Mouse (Mus musculus) c-Kit-positive CD71-positive TER-119-negative erythroid progenitor cells, embryonic 14.5 days (primary cell): Measurements from ENCODE around the gene 2700049A03Rik.
"Not testable (repeated sequence)": the region's sequence is repeated elsewhere in the genome, so short reads cannot be mapped to it uniquely, and the experiment has no call there.

Source experiments
- DNase-seq: peaks from one replicate; pipeline ENCODE4 v3.0.0-alpha.2; 2013; ENCODE audit warnings: low read depth

2700049A03Rik gene

DNA sequence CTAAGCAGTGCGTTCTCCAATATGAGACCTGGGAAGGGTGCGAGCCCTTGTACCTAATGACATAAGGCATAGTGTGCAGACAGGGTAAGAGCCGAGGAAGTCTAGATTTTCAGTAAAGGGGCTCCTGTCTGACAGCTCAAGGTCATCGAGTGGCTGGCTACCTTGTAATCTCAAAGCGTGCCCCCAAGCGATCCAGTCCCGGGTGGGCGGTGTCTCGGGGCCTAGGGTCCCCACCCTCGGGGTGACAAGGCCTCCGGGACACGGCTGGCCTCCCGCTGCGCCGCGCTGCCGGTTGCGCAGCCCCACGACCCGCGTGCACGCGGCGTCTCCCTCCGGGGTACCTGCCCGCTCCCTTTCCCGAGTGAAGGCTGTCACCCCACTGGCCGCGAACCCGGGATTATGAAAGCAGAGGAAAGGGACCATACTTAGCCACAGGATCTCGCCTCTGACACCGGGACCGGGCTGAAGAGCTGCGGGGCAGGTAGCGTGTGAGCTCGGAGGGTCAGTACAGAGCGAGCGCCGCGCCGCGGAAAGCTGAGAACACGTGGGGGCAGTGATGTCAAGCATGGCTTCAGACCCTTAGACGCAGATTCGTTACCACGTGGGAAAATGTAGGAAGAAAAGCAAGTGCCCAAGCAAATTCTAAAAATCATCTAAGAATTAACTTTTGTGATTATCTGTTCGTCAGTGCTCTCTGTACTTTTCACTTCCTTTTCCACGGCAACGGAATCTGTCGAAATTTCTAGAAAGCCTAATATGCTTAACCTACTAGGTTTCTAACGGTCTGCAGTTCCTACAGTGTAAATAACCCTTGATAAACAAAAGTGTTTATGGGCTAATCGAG, at the start of gene 2700049A03Rik, which contains the start of gene Timm9:
2700049A03Rik (plus strand) TSS at position 719 of the 844 bp plus-strand sequence.
Timm9 (minus strand) TSS at position 555 of the 844 bp plus-strand sequence.
- peak; percentile 72 for DNase-seq

DNA sequence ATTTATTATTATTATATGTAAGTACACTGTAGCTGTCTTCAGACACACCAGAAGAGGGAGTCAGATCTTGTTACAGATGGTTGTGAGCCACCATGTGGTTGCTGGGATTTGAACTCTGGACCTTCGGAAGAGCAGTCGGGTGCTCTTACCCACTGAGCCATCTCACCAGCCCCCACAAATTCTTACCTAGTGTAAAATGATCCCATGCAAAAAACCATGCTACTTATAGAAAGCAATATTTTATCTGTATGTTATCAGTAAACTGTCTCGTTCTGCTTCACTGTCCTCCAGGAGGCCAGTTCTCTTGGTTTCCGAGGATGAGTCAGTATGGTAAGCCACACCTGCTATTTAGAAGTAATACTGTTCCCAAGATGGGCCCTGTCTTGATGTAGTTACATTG, 32.4 kb upstream of the 2700049A03Rik start:
- not testable (repeated sequence) for DNase-seq

DNA sequence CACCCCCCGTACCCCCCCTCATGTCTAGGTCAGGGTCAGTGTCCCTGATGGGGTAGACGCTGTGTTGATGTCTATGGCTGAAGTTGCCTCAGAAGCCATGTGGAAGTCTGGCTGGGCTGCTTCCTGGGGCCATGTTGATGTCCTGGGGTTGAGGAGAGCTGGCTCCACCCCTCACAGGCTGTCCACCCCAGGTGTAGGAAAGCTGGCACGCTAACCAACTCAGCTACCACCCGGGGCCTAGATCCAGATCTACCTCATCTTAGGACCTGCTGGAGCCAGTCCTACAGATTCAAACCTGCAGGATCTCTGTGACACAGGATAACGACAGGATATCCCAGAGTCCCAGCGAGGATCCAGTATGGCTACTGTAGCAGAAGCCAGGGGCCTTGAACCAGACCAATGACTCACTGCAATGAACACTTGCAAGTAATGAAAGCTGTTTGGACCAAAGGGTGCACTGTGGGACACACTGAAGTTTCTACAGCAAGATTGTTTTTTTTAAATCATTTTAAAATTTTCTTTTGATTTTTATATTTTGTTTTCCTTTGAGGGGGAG, 29.4 kb upstream of the 2700049A03Rik start:
- DNase-seq, result no peak

DNA sequence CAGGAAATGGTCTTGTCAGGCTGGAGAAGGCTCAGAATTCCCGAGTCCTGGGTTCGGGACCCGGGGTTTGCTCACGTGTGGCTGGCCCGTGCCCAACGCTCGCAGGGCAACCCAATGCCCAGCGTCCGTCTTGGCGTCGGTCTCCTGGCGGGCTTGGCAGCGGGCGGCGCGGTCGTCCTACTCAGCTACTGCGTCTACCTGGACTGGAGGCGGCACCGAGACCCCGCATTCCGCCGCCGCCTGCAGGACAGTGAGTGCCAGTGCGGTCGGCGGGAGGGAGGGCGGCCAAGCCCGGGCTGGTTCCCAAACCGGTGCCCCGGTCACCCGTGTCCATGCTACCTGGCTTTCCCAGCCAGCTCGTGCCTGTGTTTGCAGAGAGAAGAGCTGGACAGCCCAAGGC, 25.3 kb upstream of the 2700049A03Rik start, which contains the start of gene Tomm20l:
Tomm20l (plus strand) TSS at position 98 of the 400 bp plus-strand sequence.
- DNase-seq, result no peak

DNA sequence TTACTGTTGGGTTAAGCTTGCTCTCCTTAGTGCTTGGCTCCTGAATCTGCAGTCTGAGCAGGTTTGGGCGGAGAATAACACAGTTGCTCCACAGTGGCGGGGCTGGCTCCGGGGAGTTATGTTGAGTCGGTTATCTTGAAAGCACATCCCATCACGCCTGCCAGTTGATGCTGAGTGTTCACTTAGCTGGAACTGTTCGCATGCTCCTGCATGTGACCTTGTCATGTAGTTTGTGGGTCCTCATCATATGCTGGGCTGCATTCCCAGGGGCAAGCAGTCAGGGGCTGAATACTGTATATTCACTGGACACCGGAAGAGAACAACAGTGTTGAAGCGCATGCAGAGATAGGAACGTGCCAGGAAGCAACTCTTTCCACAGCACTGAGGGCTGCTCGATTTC, 23.6 kb upstream of the 2700049A03Rik start:
- no peak for DNase-seq

DNA sequence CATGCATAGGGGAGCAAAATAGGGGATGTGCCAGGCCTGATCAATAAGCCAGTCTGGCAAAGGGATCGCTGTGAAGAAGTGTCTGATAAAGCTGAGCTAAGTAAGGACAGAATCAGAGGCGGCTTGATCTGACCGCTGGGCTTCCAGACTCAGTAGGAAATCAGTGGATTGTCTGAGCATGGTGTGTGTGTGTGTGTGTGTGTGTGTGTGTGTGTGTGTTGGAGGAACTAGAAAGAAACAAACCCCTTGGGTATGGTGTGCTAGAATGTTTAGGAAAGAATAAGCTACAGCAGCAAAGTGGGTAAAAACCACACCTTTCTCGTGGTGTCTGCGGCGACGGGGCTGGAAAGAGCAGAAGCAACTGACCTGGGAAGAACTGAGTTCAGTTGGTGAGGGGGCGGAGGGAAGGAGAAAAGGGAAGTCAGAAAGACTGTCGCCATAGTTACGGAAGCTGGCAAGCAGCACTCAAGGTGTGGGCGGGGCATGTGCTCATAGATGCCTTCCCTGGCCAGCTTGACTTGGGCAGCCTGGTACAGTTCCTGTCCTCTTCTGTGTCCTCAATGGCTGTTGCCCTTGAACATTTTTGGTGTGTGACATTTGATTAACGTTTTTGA, 22.9 kb upstream of the 2700049A03Rik start:
- DNase-seq, result no peak

DNA sequence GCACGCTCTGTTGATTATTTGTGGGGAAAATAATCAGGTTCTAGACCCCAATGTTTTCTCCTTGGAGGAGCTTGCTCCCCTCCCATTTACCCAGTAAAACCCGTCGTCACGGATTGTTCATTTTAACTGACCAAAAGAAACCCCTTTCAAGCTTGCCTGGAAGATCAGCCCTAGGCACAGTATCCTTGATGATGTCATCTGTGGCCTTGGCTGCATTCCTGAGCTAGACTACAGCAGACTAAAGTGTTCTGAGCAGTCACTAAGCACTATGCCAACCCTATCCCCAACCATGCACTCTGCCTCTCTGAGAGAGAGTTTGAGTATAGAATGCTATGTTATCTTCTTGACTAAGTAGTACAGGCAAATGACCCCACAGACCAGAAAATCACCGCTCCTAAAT, 20.2 kb upstream of the 2700049A03Rik start:
- no peak for DNase-seq

DNA sequence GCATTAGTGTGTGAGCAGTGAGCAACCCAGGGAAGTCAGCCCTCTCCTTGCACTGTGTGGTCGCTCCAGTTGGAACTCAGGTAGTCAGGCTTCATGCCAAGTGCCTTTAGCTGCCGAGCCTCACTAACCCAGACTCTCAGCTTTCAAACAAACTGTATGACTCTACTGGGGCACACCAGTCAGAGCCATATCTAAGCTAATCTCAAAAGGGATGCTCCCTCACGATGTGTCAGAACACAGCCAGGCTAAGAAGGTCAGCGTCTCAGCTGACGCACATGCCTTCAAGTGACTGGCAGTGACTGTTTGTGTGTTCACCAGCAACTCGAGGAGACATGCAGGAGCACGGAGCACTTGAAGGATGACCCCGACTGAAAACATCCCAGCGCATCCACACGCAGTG, 13.9 kb upstream of the 2700049A03Rik start:
- DNase-seq, result no peak

DNA sequence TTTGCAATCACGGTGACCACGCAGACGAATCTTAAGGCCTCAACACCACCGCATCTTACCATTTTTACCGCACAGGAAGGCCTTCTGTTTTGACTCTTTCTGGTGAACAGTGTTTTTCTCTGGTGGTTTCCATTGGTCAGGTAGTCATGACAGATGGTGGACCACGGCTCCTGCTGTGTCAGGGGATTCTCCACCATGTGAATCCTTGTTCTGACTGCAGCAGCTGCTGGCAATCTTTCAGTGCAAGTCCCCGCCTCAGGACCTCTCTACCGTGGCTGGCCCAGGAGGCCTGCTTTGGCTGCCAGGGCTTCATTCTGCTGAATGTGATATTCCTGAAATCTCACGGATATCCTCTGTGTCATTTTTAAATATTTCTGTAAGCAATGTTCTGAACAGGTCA, 13.4 kb upstream of the 2700049A03Rik start:
- DNase-seq, result no peak

DNA sequence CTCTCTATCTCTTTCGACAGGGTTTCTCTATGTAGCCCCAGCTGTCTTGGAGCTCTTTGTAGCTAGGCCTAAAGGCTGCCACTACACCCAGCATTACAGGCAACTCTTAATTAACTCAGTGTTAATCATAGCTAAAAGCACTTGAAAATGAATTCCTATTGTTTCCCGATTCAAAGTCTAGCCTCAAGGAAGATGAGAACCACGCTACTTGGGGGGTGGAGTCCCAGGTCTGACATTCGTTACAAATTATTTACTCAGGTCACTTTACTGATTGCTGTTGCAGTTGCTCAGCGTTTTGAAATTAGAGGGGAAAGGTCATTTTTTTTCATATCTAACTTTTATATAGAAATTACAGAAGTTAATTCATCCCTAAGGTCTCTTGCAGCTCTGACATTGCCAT, 1.1 kb upstream of the 2700049A03Rik start:
- no peak for DNase-seq

DNA sequence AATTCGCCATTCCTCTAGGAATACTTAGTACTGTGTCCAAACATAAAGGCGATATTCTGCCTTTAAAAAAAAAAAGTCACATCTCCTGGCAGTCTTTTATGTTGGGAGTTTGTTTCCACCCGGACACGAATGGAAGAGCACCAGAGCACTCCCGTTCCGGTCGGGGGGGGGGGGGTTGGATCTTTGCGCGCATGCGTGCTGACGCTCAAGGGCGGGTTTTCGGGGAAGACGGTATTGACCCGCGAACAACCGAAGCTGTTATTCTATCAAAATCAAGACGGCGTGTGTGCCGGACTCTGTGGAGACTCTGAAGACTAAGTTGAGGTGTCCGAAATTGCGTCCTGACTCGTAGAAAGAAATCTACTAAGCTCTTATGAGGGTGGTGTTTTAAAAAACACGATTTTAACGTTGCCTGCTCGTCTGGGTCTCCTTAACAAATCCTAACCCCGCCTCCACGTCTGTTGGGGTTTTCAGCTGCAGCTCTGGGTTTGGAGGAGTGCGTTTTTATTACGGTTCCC, 385 bp downstream of the 2700049A03Rik start:
- peak; percentile 90 for DNase-seq

DNA sequence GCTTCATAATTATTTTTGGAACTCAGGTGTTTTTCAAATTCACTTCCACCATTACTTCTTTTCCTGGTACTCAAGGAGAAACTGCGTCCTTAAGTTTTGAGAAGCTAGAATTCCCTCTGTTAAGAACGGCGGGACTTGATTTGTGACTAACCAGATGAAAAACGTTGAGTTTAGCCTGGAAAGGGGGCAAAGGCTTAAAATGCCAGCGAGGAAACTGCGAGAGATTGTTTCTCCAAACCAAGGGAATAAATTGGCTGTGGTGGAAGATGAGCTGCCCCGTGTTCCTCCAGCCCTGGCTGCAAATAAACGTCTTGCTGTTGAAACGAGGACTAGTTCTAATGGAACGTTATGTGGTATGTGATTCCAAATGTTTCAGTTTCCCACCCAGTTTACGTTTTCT, 1.0 kb downstream of the 2700049A03Rik start:
- no peak for DNase-seq

DNA sequence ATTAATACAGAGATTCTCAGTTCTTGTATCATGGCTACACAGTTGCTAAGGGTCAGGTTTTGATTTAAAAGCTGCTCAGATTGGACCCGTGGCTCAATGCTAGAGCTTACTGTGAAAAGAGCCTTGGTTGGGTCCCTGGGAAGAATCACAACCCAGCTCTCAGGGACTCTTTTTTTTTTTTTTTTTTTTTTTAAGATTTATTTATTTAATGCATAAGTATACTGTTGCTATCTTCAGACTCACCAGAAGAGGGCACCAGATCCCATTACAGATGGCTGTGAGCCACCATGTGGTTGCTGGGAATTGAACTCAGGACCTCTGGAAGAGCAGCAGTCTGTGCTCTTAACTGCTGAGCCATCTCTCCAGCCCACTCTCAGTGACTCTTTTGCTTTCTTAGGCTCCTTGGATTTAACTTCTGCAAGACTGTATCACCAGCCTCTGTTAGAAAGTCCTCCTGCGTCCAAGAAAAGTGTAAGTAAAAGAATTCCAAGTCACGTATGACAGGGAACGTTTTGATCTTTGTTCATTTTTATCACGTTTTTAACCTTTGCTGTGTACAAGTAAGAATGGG, 2.7 kb downstream of the 2700049A03Rik start:
- DNase-seq, result no peak

DNA sequence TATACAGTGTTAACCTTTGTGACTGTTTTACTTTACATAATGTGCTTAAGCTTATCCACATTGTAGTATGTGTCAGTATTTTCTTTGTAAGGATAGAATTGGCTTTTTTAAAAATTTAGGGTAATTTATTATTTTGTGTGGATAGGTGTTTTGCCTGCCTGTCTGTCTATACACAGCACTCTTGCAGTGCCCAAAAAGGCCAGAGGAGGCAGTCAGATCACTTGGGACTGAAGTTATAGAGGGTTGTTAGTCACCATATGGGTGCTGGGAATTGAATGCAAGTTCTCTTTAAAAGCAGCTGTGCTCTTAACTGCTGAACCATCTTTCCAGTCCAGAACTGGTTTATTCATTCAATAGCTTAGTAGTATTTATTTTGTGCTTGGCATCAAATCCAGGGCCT, 4.5 kb downstream of the 2700049A03Rik start:
- no peak for DNase-seq

DNA sequence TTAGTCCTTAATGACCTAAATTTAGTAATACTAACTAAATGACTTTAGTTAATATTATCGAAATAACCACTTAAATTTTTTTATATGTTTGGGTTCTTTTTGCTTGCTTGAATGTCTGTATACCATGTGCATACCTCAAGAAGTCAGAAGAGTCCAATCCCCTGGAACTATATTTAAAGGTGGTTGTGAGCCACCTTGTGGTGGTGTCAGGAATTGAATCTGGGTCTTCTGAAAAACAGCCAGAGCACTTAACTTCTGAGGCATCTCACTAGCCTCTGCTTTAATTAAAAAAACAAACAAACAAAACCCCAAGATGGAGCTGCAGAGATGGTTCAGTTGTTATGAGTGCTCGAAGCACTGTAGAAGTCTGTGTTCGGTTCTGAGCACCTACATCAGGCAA, 11.0 kb downstream of the 2700049A03Rik start:
- no peak for DNase-seq

DNA sequence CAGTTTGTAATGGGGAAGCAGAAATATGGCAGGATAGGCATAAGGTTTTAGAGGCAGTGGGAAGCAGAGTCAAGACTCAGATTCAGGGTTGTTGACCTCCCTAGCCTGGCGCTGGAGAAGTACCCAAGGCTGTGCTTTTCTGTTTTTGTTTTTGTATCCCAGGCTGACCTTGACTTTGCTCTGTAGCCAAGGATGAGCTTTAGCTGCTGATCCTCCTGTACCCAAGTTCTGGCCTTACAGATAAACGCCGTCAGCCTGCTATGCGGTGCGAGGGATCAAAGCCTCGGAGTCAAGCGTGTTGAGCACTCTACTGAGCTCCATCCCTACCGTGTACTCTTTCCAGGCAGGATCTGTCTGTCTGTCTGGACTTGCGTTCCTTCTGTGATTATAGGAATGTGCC, 12.2 kb downstream of the 2700049A03Rik start:
- no peak for DNase-seq

DNA sequence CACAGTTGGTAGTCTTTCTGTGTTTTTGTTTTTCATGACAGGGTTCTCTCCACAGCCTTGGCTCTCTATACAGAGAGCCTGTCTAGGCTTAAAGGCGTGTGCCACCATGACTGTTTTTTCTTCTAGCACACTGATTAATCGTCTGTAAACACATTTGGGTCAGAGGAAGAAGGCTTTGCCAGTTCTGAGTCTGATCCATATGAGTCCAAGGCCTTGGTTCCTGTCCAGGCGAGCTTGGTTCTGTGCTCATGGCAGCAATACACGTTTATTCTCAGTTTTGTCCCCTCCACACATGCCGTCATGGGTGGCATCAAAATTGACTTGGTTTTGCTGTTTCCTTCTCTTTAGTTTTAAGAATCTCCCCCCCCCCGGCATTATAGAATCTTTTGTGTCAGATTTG, 12.8 kb downstream of the 2700049A03Rik start:
- no peak for DNase-seq

DNA sequence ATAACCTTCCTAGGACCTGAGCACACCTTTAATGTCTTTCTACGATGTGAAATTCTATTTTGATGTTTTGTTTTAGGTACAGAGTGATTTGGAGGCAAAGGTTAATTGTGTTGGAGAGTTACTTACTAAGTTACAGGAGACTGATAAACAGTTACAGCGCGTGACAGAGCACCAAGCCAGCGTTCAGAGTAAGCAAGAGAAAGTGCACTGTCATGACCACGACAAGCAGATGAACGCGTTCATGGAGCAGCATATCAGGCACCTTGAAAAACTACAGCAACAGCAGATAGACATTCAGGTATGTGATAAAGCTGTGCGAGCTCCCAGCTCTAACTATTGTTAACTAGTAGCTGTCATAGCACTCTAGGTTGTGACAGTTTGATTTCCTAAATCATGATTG, 13.5 kb downstream of the 2700049A03Rik start:
- no peak for DNase-seq

DNA sequence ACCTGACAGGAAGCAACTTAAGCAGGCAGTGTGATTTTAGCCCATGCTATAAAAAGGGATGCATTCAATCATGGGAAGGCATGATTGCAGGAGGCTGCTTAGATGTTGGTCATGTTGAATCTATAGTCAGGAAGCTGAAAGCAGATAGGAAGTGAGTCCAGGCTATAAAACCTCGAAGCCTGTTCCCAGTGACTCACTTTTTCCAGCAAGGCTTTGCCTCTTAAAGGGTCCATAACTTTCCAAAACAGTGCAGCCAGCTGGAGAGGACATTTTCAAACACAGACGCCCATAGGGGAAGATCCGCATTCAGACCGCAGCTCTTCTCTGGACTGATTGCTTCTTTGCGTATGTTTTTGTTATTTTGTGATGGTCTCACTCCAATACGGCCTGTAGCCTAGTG, 18.3 kb downstream of the 2700049A03Rik start:
- no peak for DNase-seq

DNA sequence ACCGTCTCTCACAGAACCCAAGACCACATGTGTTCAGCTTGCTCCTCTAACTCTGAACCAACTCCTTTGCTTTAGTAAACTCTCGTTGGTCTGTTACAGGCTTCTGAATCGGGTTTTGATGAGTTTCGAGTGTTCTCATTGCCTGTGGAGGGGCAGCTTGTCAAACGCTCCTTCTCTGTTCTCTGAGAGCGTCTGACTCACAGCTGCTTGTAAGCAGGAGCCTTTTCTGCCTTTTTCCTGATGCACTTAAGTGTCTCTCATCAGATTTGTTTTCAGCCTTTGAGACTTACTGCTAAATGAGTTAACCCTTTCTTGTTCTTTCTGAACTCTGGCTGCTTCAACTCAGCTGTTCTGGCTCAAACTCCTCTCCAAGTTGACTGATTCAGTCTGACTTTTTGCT, 21.3 kb downstream of the 2700049A03Rik start:
- DNase-seq, result no peak

DNA sequence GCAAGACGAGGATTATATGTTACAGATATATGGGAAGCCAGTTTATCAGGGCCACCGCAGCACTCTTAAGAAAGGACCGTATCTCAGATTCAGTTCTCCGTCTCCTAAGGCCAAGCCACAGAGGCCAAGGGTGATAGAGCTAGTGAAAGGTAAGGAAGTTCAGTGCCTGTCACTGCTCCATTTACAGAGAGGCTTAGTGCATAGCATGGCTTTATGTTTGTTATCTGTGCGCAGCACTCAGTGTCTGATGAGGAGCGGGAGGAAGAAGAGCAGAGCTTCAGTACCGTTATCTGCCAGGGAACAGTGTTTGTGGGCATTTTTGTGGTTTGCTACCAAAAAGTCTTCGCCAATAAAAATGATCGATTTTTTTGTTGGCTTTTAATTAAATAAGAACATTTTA, 27.8 kb downstream of the 2700049A03Rik start:
- peak; percentile 71 for DNase-seq

DNA sequence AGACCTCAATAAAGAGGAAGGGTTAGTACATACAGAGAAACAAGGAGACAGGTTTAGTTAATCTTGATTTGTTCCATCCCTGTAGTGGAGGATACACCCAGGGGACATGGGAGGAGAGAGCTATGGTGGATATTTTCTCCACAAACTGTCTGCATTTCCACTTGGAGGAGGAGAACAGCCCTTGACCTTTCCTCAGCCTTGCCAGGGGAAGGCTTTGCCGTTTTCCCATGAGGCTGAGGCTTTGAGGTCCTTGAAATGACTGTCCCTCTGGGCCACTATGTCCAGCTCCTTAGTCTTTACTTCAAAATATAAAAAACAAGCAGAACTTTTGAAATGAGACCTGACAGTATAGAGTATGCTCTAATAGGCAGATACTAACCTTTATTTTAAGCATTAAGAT, 33.3 kb downstream of the 2700049A03Rik start:
- no peak for DNase-seq

DNA sequence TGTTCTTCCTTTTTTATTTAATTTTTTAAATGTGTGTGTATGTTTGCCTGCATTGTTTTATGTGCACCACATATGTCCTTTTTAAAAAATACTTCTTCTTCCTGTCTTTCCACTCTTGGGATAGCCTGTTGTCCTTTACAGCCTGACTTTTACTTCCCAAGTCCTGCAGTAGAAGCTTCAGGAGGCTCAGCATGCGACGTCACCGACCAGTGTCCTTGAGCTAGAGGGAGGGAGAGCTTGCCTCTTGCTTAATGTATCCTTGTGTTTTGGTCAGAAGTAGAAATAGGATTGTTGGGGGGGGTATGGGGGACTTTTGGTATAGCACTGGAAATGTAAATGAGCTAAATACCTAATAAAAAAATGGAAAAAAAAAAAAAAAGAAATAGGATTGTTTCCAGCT, 47.1 kb downstream of the 2700049A03Rik start:
- no peak for DNase-seq
